Mouse (Mus musculus): ENCODE measurements around the gene Gtf3c2. TPM values are rescaled to one million over a fixed set of nuclear protein-coding genes. Genes with fewer than 3 reads are reported as not detected.

The Gtf3c2 gene
- polyA plus RNA-seq, 1 experiment from 2014 or later: 69.3 TPM

GRCm38 (mm10) chr5:31203866-31204265 is 23.9 kb upstream of the Gtf3c2 start:
- 87% methylated on average over 2 of the region's 2 CpGs for WGBS
- Histone ChIP-seq H3K9me3 (0 out of 2 replicates have a peak, but pooled peaks cover 3% of the 10 kb centered on the region), H3K9ac (no peak overlapping the region), H3K27me3 (no peaks in the 10 kb centered on the region), H3K4me1 (peaks cover 22% of the 10 kb centered on the region), H3K4me3 (no peak overlapping the region), H3K27ac (no peak overlapping the region), H3K4me2 (no peak overlapping the region), H3K36me3 (peaks cover 66% of the 10 kb centered on the region)
- no peak for ATAC-seq (ENCODE audit: borderline replicate concordance, extremely low read depth, low FRiP score, low TSS enrichment)

DNA sequence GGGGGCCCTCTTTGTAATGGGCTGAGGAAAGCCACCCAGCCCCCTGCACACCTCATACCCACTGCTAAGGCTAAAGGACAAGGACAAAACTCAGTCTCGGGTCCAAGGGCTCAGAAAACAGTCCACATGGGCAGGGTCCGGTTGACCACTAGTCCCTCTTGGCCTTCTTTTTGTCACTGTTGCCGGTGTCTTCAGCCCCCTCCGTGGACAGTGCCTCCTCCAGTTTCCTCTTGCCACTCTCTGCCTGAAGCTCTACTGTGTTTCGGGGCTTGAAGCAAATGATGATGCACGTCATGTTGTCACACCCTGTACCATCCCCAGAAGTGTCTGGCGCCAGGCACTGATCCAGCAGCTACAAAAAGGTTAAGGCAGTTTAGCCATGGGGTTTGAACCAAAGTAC is 23.0 kb upstream of the Gtf3c2 start:
- 82% methylated on average over 7 of the region's 7 CpGs for WGBS
- Histone ChIP-seq H3K27ac (peak overlapping the region; percentile 83), H3K4me1 (peaks cover 22% of the 10 kb centered on the region), H3K27me3 (no peaks in the 10 kb centered on the region), H3K4me2 (peak overlapping the region; percentile 74), H3K36me3 (peaks cover 76% of the 10 kb centered on the region), H3K4me3 (peak overlapping the region; percentile 80), H3K9me3 (0 out of 2 replicates have a peak, but pooled peaks cover 3% of the 10 kb centered on the region), H3K9ac (0 out of 2 replicates have a peak overlapping the region, but pooled peaks have one; percentile 82)
- ATAC-seq (ENCODE audit: borderline replicate concordance, extremely low read depth, low FRiP score, low TSS enrichment): no peak

- H3K27me3 ChIP-seq: no peaks in the 10 kb centered on the region
- peak within 1 kb of the TSS; percentile 82 for H3K9ac ChIP-seq
- peak within 1 kb of the TSS; percentile 77 for H3K4me2 ChIP-seq
- H3K4me3 ChIP-seq: peak within 1 kb of the TSS; percentile 80
- H3K27ac ChIP-seq: peak within 1 kb of the TSS; percentile 83
- 0 out of 2 replicates have a peak, but pooled peaks cover 3% of the 10 kb centered on the region for H3K9me3 ChIP-seq
- peaks cover 76% of the 10 kb centered on the region for H3K36me3 ChIP-seq
- WGBS: under 1% methylated on average over 42 of the region's 53 CpGs
- peaks cover 22% of the 10 kb centered on the region for H3K4me1 ChIP-seq
- peak; percentile 97 for ATAC-seq (ENCODE audit: borderline replicate concordance, extremely low read depth, low FRiP score, low TSS enrichment)
Observed at GRCm38 (mm10) chr5:31201742-31202590, 22.0 kb upstream of the Gtf3c2 start, which contains the start of gene Zfp513. Gene Zfp513, minus strand, starts transcription at chr5:31202303.

GRCm38 (mm10) chr5:31201042-31201741 is 21.2 kb upstream of the Gtf3c2 start:
- WGBS: 12% methylated on average over 13 of the region's 13 CpGs
- Histone ChIP-seq H3K4me2 (peak overlapping the region; percentile 77), H3K4me3 (peak overlapping the region; percentile 80), H3K9ac (peak overlapping the region; percentile 82), H3K36me3 (peaks cover 79% of the 10 kb centered on the region), H3K9me3 (0 out of 2 replicates have a peak, but pooled peaks cover 3% of the 10 kb centered on the region), H3K4me1 (peaks cover 22% of the 10 kb centered on the region), H3K27ac (peak overlapping the region; percentile 79), H3K27me3 (no peaks in the 10 kb centered on the region)
- no peak for ATAC-seq (ENCODE audit: borderline replicate concordance, extremely low read depth, low FRiP score, low TSS enrichment)

DNA sequence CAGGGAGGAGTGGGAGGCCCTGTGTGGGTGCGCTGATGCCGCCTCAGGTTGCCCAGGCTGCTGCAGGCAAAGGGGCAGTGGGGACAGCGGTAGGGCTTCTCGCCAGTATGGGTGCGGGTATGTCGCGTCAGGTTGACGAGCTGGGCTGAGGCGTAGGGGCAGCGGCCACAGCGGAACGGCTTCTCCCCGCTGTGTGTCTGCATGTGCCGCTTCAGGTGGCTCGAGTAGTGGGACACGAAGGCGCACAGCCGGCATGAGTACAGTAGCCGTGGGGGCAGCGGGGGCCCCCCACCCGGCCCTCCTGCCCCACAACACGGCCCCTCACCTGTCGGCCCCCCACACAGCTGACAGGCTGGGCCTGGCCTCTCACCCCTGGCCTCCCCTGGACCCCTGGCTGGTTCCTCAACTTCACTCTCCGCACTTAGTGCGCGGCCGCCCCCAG is 20.4 kb upstream of the Gtf3c2 start:
- ATAC-seq (ENCODE audit: borderline replicate concordance, extremely low read depth, low FRiP score, low TSS enrichment): no peak
- Histone ChIP-seq H3K27me3 (no peaks in the 10 kb centered on the region), H3K9me3 (0 out of 2 replicates have a peak, but pooled peaks cover 3% of the 10 kb centered on the region), H3K4me2 (peak overlapping the region; percentile 77; the same call in 1 of the 2 replicates), H3K27ac (no peak overlapping the region), H3K9ac (no peak overlapping the region), H3K4me1 (peaks cover 22% of the 10 kb centered on the region), H3K36me3 (peaks cover 79% of the 10 kb centered on the region), H3K4me3 (no peak overlapping the region; the same call in 1 of the 2 replicates)
- WGBS: 90% methylated on average over 27 of the region's 27 CpGs

- 72% methylated on average over 9 of the region's 9 CpGs for WGBS
- H3K9ac ChIP-seq: no peak overlapping the region
- peaks cover 79% of the 10 kb centered on the region for H3K36me3 ChIP-seq
- H3K4me1 ChIP-seq: peaks cover 22% of the 10 kb centered on the region
- no peak overlapping the region for H3K4me2 ChIP-seq
- no peak overlapping the region for H3K4me3 ChIP-seq
- 0 out of 2 replicates have a peak, but pooled peaks cover 3% of the 10 kb centered on the region for H3K9me3 ChIP-seq
- ATAC-seq (ENCODE audit: borderline replicate concordance, extremely low read depth, low FRiP score, low TSS enrichment): no peak
- H3K27me3 ChIP-seq: no peaks in the 10 kb centered on the region
- H3K27ac ChIP-seq: no peak overlapping the region
Observed at GRCm38 (mm10) chr5:31199893-31200292, 19.9 kb upstream of the Gtf3c2 start.

DNA sequence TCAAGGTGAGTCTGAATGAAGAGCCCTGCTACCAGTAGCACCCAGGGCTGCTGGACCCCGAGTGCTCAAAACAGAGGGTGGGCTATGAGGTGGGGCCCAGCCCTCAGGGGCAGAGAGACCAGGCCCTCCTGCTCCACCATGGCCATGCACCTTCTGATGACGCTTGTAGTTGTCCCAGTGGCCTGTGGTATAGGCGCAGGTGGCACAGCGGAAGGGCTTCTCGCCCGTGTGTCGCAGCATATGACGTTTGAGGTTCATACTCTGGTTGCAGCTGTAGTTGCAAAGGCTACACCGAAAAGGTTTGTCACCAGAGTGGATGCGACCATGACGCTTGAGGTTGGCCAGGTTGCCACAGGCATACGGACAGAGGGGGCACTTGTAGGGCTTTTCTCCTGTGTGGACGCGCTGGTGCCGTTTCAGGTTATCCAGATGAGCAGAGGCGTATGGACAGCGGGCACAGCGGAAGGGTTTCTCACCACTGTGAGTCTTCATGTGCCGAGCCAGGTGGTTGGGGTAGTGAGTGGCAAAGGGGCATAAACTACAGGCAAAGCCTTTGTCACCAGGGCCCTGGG is 19.5 kb upstream of the Gtf3c2 start:
- no peak for ATAC-seq (ENCODE audit: borderline replicate concordance, extremely low read depth, low FRiP score, low TSS enrichment)

DNA sequence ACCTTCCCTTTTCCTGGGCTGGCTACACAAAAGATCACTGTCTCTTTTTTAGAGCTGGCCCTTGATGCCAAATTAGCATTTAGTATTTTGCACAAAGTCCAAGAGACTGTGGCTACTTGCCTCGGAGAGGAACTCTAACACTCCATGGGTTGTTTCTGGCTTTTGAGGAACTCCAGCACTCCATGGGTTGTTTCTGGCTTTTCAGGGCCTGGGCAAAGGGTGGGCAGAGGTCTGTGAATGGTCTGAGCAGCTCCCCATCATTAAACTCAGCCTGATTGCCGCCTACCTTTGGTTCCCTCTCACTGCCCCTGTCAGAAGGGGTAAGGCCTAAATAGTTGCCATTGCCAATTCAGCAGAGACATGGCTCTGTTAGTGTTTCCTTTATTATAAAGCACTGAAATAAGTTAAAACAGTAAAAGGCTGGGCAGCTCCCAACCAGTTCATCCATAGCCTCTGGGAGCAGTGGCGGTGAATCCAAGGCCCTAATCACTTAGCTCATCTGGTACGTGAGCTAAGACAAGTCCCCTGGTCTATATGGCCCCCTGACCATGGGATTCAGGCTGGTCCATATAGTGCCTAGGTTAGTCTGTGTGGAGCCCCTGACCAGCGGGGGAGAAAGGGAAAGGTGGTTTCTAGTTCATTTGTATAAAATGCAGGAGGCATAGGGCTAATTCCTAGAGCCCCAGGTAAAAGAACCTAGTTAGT is 18.8 kb upstream of the Gtf3c2 start:
- no peak overlapping the region for H3K27ac ChIP-seq
- 79% methylated on average over 5 of the region's 5 CpGs for WGBS
- H3K36me3 ChIP-seq: peaks cover 75% of the 10 kb centered on the region
- H3K9ac ChIP-seq: no peak overlapping the region
- H3K9me3 ChIP-seq: 0 out of 2 replicates have a peak, but pooled peaks cover 3% of the 10 kb centered on the region
- no peak for ATAC-seq (ENCODE audit: borderline replicate concordance, extremely low read depth, low FRiP score, low TSS enrichment)
- no peaks in the 10 kb centered on the region for H3K27me3 ChIP-seq
- H3K4me1 ChIP-seq: peaks cover 33% of the 10 kb centered on the region
- no peak overlapping the region for H3K4me2 ChIP-seq
- no peak overlapping the region for H3K4me3 ChIP-seq

More for the DNA sequence above, 19.5 kb upstream of the Gtf3c2 start:
- no peak overlapping the region for H3K27ac ChIP-seq
- H3K9ac ChIP-seq: no peak overlapping the region
- 0 out of 2 replicates have a peak, but pooled peaks cover 3% of the 10 kb centered on the region for H3K9me3 ChIP-seq
- H3K4me1 ChIP-seq: peaks cover 26% of the 10 kb centered on the region
- H3K36me3 ChIP-seq: peaks cover 79% of the 10 kb centered on the region
- H3K4me3 ChIP-seq: no peak overlapping the region
- WGBS: 90% methylated on average over 19 of the region's 19 CpGs
- no peak overlapping the region for H3K4me2 ChIP-seq
- H3K27me3 ChIP-seq: no peaks in the 10 kb centered on the region

- Histone ChIP-seq H3K4me1 (peaks cover 33% of the 10 kb centered on the region), H3K27ac (no peak overlapping the region)
- 76% methylated on average over 9 of the region's 9 CpGs for WGBS
Observed at GRCm38 (mm10) chr5:31198170-31198569, 18.2 kb upstream of the Gtf3c2 start.

GRCm38 (mm10) chr5:31197072-31197471 is 17.1 kb upstream of the Gtf3c2 start:
- H3K4me2 ChIP-seq: no peak overlapping the region
- H3K4me1 ChIP-seq: peaks cover 28% of the 10 kb centered on the region
- peaks cover 64% of the 10 kb centered on the region for H3K36me3 ChIP-seq
- H3K9ac ChIP-seq: no peak overlapping the region
- no peak overlapping the region for H3K27ac ChIP-seq
- no peak overlapping the region for H3K4me3 ChIP-seq
- 0 out of 2 replicates have a peak, but pooled peaks cover 3% of the 10 kb centered on the region for H3K9me3 ChIP-seq
- H3K27me3 ChIP-seq: no peaks in the 10 kb centered on the region
- 92% methylated on average over 12 of the region's 12 CpGs for WGBS
- ATAC-seq (ENCODE audit: borderline replicate concordance, extremely low read depth, low FRiP score, low TSS enrichment): no peak

More at GRCm38 (mm10) chr5:31198170-31198569, 18.2 kb upstream of the Gtf3c2 start:
- H3K9ac ChIP-seq: no peak overlapping the region
- H3K27me3 ChIP-seq: no peaks in the 10 kb centered on the region
- peaks cover 69% of the 10 kb centered on the region for H3K36me3 ChIP-seq
- H3K4me2 ChIP-seq: no peak overlapping the region
- ATAC-seq (ENCODE audit: borderline replicate concordance, extremely low read depth, low FRiP score, low TSS enrichment): no peak
- no peak overlapping the region for H3K4me3 ChIP-seq
- 0 out of 2 replicates have a peak, but pooled peaks cover 3% of the 10 kb centered on the region for H3K9me3 ChIP-seq

DNA sequence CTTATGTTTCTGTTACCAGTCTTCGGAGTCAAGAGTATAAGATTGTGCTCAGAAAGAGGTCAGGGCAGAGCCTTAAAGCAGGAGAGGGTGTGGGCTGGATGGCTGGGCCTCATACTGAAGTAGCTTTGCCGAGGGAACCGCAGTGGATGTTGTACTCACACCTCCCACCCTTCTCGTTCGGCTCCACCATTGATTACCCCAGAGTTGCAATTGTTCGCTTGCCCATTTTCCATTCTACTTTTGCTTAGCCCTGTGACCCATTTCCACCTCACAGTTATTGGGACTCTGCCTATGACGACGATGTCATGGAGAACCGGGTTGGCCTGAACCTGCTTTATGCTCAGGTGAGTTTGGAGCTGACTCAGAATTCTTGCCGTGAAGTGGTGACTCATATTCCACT is 16.3 kb upstream of the Gtf3c2 start:
- 89% methylated on average over 10 of the region's 10 CpGs for WGBS
- peaks cover 32% of the 10 kb centered on the region for H3K4me1 ChIP-seq
- H3K27me3 ChIP-seq: no peaks in the 10 kb centered on the region
- no peak overlapping the region for H3K9ac ChIP-seq
- H3K9me3 ChIP-seq: 0 out of 2 replicates have a peak, but pooled peaks cover 3% of the 10 kb centered on the region
- no peak overlapping the region for H3K4me3 ChIP-seq
- peaks cover 65% of the 10 kb centered on the region for H3K36me3 ChIP-seq
- H3K27ac ChIP-seq: no peak overlapping the region
- H3K4me2 ChIP-seq: no peak overlapping the region
- no peak for ATAC-seq (ENCODE audit: borderline replicate concordance, extremely low read depth, low FRiP score, low TSS enrichment)

Measured in lung, embryonic 15.5 days (tissue).